Mouse (Mus musculus) ES-E14 (cell line): Measurements from ENCODE around the gene Nipal4. TPM values are rescaled to one million over a fixed set of nuclear protein-coding genes. Genes with fewer than 3 reads are reported as not detected.

Experiments used
- DNase-seq: peaks from one replicate; pipeline ENCODE4 v3.0.0-alpha.2; 2013; ENCODE audit warnings: low read depth, low spot score
- H3K27ac ChIP-seq: 2 replicates; pipeline ENCODE4 v1.5.1; 2012; ENCODE audit warnings: low read depth, mild to moderate bottlenecking, low read length, moderate library complexity, mixed read lengths; ENCODE audit not compliant: poor library complexity, insufficient read depth, severe bottlenecking
- H3K36me3 ChIP-seq: 2 replicates; pipeline ENCODE4 v1.6.1; 2012; ENCODE audit warnings: mild to moderate bottlenecking, low read length, moderate library complexity, mixed read lengths; ENCODE audit not compliant: control insufficient read depth, poor library complexity, insufficient read depth, severe bottlenecking
- H3K4me1 ChIP-seq, 2 experiments: fragments of 150-350 bp in 1 of 2; sonication (generic) in 1 of 2; 2 replicates each; pipeline ENCODE4 v1.6.1; 2012; ENCODE audit warnings: low read length in 2 of 2, mild to moderate bottlenecking in 1 of 2, mixed read lengths in 1 of 2; ENCODE audit not compliant: control insufficient read depth in 2 of 2, insufficient read depth in 2 of 2, poor library complexity in 1 of 2
- H3K4me3 ChIP-seq, 2 experiments: fragments of 150-350 bp in 1 of 2; sonication (generic) in 1 of 2; 2 replicates each; pipeline ENCODE4 v1.5.1; 2012; ENCODE audit warnings: low read length in 2 of 2, low read depth in 1 of 2, mild to moderate bottlenecking in 1 of 2, mixed read lengths in 1 of 2; ENCODE audit not compliant: insufficient read depth in 1 of 2, poor library complexity in 1 of 2, severe bottlenecking in 1 of 2
- H3K9ac ChIP-seq: 2 replicates; pipeline ENCODE4 v1.6.1; 2012; ENCODE audit warnings: low read depth, mild to moderate bottlenecking, low read length, mixed read lengths; ENCODE audit not compliant: poor library complexity, insufficient read depth, severe bottlenecking
- H3K9me3 ChIP-seq: fragments of 150-350 bp; sonication (generic); 2 replicates; pipeline ENCODE4 v1.6.1; 2012; ENCODE audit warnings: low read depth, mild to moderate bottlenecking, low read length; ENCODE audit not compliant: control insufficient read depth, insufficient read depth
- CHD2 ChIP-seq: IDR thresholded peaks from 2 replicates; pipeline ENCODE4 v1.6.1; 2014; ENCODE audit warnings: mild to moderate bottlenecking, low read depth, low read length, inconsistent platforms
- HCFC1 ChIP-seq: IDR thresholded peaks from 2 replicates; pipeline ENCODE4 v1.6.1; 2012; ENCODE audit warnings: low read length, inconsistent platforms, borderline replicate concordance; ENCODE audit not compliant: insufficient read depth
- MAFK ChIP-seq: IDR thresholded peaks from 2 replicates; pipeline ENCODE4 v1.6.1; 2014; ENCODE audit warnings: mild to moderate bottlenecking, low read depth, low read length, inconsistent platforms; ENCODE audit not compliant: insufficient read depth
- ZC3H11A ChIP-seq: IDR thresholded peaks from 2 replicates; pipeline ENCODE4 v1.6.1; 2012; ENCODE audit warnings: low read depth, mild to moderate bottlenecking, inconsistent platforms, low read length, borderline replicate concordance
- ZNF384 ChIP-seq: IDR thresholded peaks from 2 replicates; pipeline ENCODE4 v1.6.1; 2012; ENCODE audit warnings: low read depth, low read length, inconsistent platforms
- in situ Hi-C, 2 experiments: fragments of 600-800 bp; cut with MboI; formaldehyde crosslinking; loops; one replicate each; pipeline ENCODE4 v1.15.1; 2025; ENCODE audit warnings: low sequenced_read_pairs in 2 of 2, inconsistent platforms in 1 of 2; ENCODE audit not compliant: unreplicated experiment in 2 of 2
- total RNA-seq: library from RNA; depleted of rRNA; stranded (reverse); fragments of 300-350 nt; gene quantifications from 2 replicates; pipeline ENCODE4 v1.2.3, GENCODE M21; 2012

The Nipal4 gene
- total RNA-seq, 1 experiment, result 2.1 TPM

- Histone ChIP-seq H3K36me3 (peaks cover 25% of the 10 kb centered on the region), H3K4me1 (peaks cover 0 to 9% of the 10 kb centered on the region in 2 experiments; a peak in 2 of 4 replicates), H3K4me3 (no peak overlapping the region), H3K27ac (no peak overlapping the region), H3K9me3 (no peaks in the 10 kb centered on the region), H3K9ac (no peak overlapping the region)
- TF ChIP-seq ZNF384, result no peak
- no peak for TF ChIP-seq HCFC1
- no peak for TF ChIP-seq CHD2
- TF ChIP-seq MAFK, result no peak
- no peak for TF ChIP-seq ZC3H11A
- DNase-seq, result no peak
- in situ Hi-C loops, result no loop called here
Measured at GRCm38 (mm10) chr11:46126317-46126716, 40.0 kb downstream of the Nipal4 start.

GRCm38 (mm10) chr11:46125835-46126229, 40.5 kb downstream of the Nipal4 start:
- H3K9ac ChIP-seq, result no peak overlapping the region
- no peak for TF ChIP-seq CHD2
- no peak for TF ChIP-seq HCFC1
- no peak for TF ChIP-seq ZC3H11A
- no peak for TF ChIP-seq MAFK
- no peak for TF ChIP-seq ZNF384
- H3K4me3 ChIP-seq, result no peak overlapping the region
- DNase-seq, result no peak
- no peaks in the 10 kb centered on the region for H3K9me3 ChIP-seq
- peaks cover under 1 to 13% of the 10 kb centered on the region in 2 experiments; a peak in 3 of 4 replicates for H3K4me1 ChIP-seq
- peaks cover 24% of the 10 kb centered on the region for H3K36me3 ChIP-seq
- in situ Hi-C loops, result no loop called here
- H3K27ac ChIP-seq, result no peak overlapping the region

- Histone ChIP-seq H3K4me3 (no peak overlapping the region), H3K36me3 (peaks cover 24% of the 10 kb centered on the region), H3K27ac (no peak overlapping the region), H3K9me3 (no peaks in the 10 kb centered on the region), H3K9ac (no peak overlapping the region), H3K4me1 (peaks cover 4 to 16% of the 10 kb centered on the region in 2 experiments; a peak in 3 of 4 replicates)
- DNase-seq, result no peak
- in situ Hi-C loops, result no loop called here
- TF ChIP-seq MAFK (no peak), CHD2 (no peak), HCFC1 (no peak), ZNF384 (no peak), ZC3H11A (no peak)
Measured at GRCm38 (mm10) chr11:46125093-46125834, 41.0 kb downstream of the Nipal4 start.

- Histone ChIP-seq H3K4me3 (no peak overlapping the region), H3K27ac (no peak overlapping the region), H3K4me1 (peaks cover 11 to 26% of the 10 kb centered on the region in 2 experiments; a peak in 3 of 4 replicates), H3K9ac (no peak overlapping the region), H3K9me3 (no peaks in the 10 kb centered on the region), H3K36me3 (peaks cover 21% of the 10 kb centered on the region)
- no peak for DNase-seq
- in situ Hi-C loops, result no loop called here
- TF ChIP-seq ZNF384, result no peak
- no peak for TF ChIP-seq CHD2
- TF ChIP-seq HCFC1, result no peak
- TF ChIP-seq MAFK, result no peak
- no peak for TF ChIP-seq ZC3H11A
Measured at GRCm38 (mm10) chr11:46123328-46123866, 42.9 kb downstream of the Nipal4 start.
